Mouse (Mus musculus): Measurements from ENCODE around the gene Anxa2.

GRCm38 (mm10) chr9:69477824-69478222, 24.4 kb downstream of the Anxa2 start:
- TF ChIP-seq CTCF (IDR thresholded peaks at IDR 0.05; ENCODE audit: extremely low read depth, insufficient read length, insufficient replicate concordance, low read depth, low read length) (no peak), POLR2A (IDR thresholded peaks at IDR 0.05; ENCODE audit: low read depth, low read length) (no peak)

All from small intestine, adult 2 months (tissue).